Mouse (Mus musculus): ENCODE measurements around the gene Ptpn5.

- TF ChIP-seq POLR2A (IDR thresholded peaks at IDR 0.05; ENCODE audit: insufficient read length, low read depth) = no peak
- no peak for TF ChIP-seq USF1 (IDR thresholded peaks at IDR 0.05; ENCODE audit: low read depth)
- no peak for TF ChIP-seq POLR2AphosphoS2 (IDR thresholded peaks at IDR 0.05; ENCODE audit: insufficient read length, low read depth)
Observed at GRCm38 (mm10) chr7:47139823-47140325, 6.4 kb upstream of the Ptpn5 start.
